Mouse (Mus musculus) fibroblast of lung, adult 2 months (primary cell): ENCODE data around the gene Gm6793.

ENCODE experiments used
- DNase-seq: peaks from one replicate; pipeline ENCODE4 v3.0.0-alpha.2; 2011; ENCODE audit warnings: low read depth

The Gm6793 gene

DNA sequence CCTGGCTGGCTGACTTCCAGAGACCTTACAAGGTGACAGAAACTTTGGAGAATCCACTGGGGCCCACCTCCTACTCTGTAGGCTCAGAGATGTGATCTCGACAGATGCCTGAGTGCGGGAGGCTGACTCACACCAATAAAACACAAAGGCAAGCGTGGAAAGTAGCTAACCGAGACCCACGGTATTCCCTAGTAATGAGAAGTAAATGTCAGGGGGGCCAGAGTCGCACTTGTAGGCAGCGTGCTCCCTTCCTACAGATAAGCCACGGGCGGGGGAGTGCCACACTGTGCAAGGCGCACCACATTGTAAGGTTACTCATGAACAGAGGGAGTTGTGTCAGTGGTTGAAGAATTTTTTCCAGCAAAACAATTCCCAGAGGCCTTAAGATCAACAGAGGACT lies 30.3 kb downstream of the Gm6793 start:
- no peak for DNase-seq

DNA sequence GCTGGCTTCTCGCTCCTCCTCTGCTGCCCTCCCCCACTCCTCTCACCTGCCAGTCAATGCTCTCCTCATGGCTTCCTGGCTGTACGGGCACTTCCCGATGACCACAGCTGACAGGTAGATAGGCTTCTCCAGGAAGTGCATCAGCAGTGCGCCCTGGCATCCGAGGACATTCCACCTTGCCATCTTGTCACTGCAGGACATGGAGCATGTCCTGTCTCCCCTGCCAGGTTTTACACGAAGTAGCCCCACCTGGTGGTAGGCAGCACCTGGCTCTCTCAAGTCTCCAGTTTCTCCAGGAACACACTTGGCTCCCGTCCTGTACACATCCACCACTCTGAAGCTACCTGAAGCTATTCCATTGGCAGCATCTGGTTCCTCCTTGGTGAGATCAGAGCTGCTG lies 32.7 kb downstream of the Gm6793 start:
- DNase-seq = no peak

DNA sequence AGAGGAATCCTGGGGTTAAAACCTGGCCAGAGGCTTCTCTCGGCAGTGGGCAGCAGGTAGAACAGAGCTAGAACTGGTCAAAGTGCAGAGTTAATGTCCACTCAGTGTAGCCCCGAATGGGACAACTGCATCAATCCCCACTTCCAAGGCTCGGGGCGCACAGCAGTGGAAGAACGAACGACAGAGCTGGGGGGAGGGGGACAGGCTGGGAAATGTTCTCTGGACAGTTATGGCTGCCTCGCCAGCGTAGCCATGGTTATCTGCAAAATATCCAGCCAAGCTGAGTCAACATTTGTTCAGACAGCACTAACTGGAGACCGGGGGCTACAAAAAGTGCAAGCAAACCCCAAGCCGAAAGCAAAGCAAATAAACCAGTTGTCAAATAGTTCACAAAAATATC lies 36.7 kb downstream of the Gm6793 start:
- no peak for DNase-seq

DNA sequence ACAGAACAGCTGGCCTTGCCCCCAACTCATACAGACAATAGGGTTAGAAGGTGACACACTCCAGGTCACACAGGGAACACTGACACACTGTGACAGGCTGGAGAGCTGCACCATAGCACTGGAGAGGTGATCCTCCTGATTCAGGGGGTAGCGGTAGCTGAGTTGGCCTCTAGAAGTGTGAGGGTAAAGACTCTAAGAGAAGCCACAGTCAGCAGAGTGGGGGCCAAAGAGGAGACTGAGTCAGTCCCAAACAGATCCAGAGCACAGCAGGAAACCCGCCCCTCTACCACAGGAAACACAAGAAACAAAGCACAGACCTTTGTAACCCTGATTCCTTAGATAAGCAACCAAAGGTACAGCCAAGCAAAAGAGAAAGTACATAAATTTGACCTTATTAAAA lies 38.5 kb downstream of the Gm6793 start:
- DNase-seq = no peak

DNA sequence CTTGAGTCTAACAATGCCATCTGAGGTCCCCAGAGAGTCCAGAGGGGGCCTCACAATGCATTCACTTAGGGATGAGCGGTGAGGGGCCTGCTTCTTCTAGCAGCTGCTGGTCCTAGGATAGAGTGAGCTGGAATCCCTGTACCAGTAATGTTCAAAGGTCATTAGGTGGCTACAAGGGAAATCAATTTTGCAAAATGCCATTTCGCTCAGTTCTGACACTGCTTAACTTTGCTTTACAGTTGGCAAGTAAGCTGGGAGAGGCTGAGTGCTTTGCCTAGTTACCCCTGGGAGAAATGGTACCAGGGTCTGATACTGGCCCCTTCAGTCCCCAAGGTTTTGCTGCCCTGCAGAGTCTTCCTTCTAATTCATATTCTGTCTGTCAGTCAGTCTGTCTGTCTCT lies 39.1 kb downstream of the Gm6793 start:
- DNase-seq = no peak

DNA sequence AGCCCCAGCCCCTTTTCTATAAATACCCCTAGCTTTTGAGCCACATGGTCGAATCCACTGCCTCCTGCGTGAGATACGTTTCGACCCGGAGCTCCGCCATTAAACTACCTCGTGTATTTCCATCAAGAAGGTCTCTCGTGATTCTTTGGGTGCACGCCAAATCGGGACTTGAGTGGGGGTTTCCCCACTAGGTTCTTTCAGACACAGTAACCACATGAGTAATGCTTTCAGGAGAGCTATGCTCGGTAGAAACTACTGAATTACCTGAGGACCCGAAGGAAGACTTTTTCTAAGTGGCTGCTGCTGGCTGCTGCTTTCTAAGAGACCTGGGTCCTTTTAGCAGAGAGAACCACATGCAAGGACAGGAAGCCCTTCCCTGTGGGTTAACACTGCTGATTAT lies 40.7 kb downstream of the Gm6793 start:
- DNase-seq = no peak

DNA sequence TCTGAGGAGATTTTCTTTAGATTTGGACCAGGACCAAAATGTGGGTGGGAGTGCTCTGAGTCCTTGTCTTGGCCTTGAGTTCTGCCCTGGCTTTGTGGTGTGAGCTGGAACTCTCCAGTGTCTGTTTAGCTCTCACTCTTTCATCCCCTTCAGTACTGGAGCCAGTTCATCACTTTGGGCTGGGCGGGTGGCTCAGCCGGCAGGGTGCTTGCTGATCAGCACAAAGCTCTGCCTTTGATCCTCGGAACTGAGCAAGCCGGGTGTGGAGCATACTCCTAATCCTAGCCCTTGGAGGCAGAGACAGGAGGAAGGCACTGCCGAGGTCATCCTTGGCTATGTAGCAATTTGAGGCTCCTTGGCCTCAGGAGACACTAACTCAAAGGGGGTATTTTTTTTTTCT lies 45.8 kb downstream of the Gm6793 start:
- no peak for DNase-seq

DNA sequence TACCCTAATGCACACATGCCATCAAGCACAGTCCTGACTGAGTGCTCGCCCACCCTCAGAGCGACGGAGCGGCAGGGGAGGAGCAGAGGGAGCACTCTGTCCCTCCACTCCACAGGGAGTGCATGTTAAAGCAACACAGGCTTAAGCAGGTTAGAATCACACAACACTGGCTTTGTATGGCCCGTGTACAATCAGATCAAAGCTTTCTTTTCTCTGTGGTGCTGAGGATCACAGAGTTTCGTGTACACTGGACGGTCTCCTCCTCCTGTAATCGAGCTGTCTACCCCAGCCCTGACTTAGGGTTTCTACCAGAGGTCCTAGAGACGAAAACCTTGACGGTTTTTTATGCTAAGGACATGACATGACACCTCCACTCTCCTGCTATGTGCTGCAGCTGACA lies 46.3 kb downstream of the Gm6793 start:
- no peak for DNase-seq

DNA sequence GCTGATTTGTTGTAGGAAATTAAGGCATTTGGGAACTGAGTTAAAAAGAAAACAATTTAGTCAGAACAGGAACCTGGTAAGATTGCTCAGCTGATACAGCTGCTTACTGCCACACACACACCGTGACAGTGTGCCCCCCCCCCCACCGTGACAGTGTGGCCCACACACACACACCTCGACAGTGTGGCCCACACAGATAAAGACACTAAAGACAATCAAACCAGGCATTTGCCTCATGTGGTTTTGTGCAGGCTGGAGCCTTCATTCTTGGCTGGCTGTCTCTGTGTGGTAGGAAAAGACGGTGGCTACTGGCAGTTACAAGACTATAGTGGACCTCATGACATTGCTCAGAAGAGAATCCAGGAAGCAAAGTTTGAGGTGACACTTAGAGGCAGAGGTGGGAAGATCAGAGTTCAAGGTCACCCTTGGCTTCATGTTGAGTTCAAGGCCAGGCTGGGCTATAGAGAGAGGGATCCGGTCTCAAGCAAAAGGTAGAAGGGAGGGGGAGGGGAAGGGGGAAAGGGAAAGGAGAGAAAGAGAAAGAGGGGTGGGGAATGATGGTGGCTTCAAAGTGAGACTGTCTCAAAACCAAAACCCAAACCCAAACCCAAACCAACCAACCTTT lies 47.5 kb downstream of the Gm6793 start:
- DNase-seq = no peak

DNA sequence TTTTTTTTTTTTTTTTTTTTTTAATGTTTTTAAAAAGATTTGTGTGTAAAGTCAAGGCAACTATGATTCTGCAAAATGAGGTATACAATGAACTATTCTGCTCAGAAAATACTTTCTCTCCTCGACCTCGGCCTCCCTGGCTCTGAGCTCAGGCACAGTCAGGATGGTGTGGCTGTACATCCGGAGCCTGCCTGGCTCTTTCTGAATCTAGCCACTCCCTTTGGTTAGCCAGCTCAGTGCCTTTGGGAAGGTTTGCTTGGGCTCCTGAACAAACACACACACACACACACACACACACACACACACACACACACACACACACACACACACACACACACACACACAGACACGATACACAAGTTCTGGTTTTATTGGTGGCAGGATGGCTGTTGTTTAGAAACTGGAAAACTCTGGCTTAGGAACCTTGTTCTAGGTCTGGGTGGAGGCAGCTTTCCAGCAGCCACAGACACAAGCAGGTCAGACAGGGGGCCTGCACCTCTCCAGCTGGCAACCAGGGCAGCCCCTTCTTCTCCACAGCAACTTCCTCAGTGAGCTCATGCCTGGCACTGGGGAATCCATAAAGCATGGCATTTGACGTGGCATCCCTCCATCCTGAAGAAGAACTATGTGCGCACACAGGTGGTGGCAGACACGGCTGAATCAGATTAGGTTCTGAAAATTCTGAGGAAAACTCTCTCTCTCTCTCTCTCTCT lies 49.8 kb downstream of the Gm6793 start:
- peak; percentile 53 for DNase-seq

DNA sequence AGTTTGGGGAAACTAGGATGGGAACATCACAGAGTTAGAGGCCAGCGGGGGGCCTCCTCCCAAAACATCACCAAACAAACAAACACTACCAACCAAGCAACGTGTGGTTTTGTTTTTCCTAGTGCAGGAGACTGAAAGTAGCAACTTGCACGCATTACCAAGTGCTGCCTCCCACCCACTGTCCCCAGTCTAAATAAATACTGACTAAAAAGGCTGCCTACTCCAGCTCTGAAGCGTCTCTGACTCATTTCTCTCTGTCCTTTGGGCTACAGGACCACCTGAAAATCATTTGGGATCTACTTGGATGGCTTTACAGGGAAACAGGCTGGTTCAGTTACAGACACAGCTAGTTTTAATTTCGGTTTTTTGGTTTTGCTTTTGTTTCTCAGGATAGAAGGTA lies 50.5 kb downstream of the Gm6793 start:
- peak; percentile 11 for DNase-seq

DNA sequence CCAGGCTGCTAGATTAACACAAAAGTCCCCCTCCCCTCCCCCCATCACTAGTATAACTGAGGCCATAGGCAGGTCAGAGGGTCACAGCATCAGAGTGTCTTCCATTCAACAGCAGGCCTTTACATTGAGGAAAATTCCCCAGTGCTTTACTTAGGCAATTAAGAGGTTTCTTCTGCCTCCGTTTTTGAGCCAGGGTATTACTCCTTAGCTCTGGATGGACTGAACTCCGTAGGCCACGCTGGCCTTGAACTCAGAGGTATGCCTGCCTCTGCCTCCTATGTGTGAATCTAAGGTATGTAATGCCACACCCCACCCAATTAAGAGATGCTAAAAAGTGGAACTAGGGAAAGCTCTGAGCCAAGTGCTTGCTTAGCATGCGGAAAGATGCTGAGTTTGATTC lies 51.3 kb downstream of the Gm6793 start:
- DNase-seq = no peak
